Mouse (Mus musculus) spleen, adult 10 weeks (tissue): ENCODE data around the gene Cln5. TPM values are rescaled to one million over a fixed set of nuclear protein-coding genes. Genes with fewer than 3 reads are reported as not detected.

Experiments
- polyA plus RNA-seq: library from polyadenylated mRNA; stranded (reverse); fragments of 350-450 nt; fragmentation: Illumina TruSeq; extraction: RNeasy Lipid Tissue Mini Kit (QIAGEN cat#74804); gene quantifications from one replicate; pipeline ENCODE4 v1.2.3, GENCODE M21; 2015; ENCODE audit warnings: low replicate concordance; ENCODE audit not compliant: insufficient read depth

The Cln5 gene
- 49.7 TPM for polyA plus RNA-seq

DNA sequence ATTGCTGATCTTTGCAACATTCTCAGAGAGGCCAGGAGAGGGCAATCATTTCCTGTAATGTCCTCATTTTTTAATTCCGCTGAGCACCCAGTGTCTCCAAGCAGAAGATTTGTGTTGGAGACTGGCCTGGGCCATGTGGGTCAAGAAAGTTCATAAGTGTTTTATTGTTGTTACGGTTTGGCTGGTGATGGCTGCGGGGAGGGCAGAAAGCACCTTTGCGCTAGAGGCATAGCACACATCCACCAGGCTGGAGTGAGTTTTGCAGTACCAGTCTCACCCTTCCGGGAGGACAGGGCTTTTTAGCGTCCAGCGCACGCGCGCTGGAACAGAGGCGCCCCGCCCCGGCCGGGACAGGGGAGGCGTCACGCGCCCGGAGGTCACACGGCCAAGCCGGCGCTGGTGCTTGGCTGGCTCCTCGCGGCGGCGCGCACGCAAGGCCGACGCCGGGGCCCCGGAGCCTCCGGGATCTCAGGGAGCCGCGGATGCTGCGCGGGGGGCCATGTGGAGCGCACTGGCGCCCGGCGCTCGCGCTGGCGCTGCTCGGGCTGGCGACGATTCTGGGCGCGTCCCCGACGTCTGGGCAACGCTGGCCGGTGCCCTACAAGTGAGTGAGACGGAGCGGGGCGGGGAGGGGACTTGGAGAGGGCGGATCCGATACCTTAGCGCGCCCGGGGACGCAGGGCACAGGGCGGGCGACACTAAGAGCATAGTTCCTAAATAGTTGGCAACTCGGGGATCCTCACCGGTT lies at the start of gene Cln5:
Cln5 (plus strand) TSS at position 353 of the 748 bp plus-strand sequence.

DNA sequence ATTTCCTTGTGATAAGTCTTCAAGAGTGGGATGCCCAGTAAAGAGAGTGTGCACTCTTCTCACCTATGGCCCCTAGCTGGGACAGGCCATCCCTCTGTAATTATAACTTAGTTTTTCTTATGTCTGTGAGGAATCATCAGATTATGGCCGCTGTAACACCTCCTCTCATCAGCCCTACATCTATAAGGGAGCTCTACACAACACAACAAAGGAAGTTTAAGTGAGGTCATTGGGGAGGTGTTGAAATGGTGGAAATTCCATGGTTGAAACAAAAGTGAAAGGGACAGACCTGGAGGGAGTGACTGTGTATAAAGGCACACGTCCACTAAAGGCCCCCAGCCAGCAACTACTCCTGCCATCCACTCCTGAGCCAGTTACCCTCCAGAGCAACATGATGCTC lies 23.3 kb upstream of the Cln5 start, which contains the start of gene Acod1:
Acod1 (plus strand) TSS at position 301 of the 400 bp plus-strand sequence.

GRCm38 (mm10) chr14:103099238-103099933 lies 29.4 kb downstream of the Cln5 start, which contains the start of gene Fbxl3:
TSS of gene Fbxl3 (minus strand) at chr14:103099566.

Other genes with a start within 250 kb of the Cln5 start
- gene Kctd12, start 87.6 kb upstream of the Cln5 start, polyA plus RNA-seq: 139 TPM
- gene Acod1, start 23.2 kb upstream of the Cln5 start, polyA plus RNA-seq: 0.41 TPM
- gene Fbxl3, start 29.4 kb downstream of the Cln5 start, polyA plus RNA-seq: 128 TPM